ENCODE assay signal across 8 mouse cellular contexts in the genomic region with DNA sequence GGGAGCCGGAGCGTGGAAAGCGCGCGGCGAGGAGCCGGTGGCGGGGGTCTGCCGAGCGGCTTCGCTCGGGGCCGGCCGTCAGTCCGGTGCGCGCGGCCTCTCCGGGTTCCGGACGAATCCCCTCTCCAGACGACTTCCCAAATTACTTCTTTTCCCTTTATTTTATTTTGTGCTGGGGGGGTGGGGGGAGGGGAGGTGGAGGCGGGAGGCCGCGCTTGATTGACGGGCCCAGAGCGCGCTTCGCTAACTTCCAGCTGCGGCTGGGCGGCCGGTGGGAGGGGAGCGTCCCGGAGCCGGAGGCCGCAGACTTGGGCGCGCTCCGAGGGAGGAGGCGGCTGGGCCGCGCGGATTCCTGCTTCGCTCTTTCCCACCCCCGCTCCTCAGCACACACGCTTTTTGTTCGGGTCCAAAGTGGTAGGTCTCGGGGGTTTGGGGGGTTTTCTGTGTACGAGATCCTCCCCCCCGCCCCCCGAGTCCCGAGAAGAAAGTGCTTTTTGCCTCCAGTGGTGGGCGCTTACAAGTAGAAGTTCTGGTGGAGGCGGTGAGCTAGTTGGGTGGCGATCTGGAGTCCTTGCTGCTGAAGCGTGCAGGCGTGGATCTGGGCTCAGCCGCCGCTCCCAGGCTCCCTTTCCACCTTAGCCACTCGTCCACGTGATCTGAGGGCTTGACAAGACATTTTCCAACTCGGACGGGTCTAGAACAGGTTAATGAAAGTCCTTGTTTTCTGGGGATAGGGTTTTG. TPM values are rescaled to one million over a fixed set of nuclear protein-coding genes. Genes with fewer than 3 reads are reported as not detected.
DNase-seq lines count a peak whose midpoint lies in the region; ATAC-seq and TF ChIP-seq lines count a peak whose summit lies in the region.

No protein-coding gene starts in this region.

- WGBS in kidney, adult 2 months = under 1% methylated on average over 63 of the region's 63 CpGs
- 0% methylated on average over 48 of the region's 63 CpGs for WGBS in midbrain, postnatal 0 days

- no peak for ATAC-seq in cerebellum, adult (ENCODE audit: insufficient number of reproducible peaks, low FRiP score, low TSS enrichment)
- ATAC-seq in midbrain, postnatal 0 days (ENCODE audit: low FRiP score) = no peak

- H3K4me2 ChIP-seq in midbrain, postnatal 0 days (ENCODE audit: low read depth, low read length, poor library complexity, severe bottlenecking) = peak overlapping the region; percentile 92

- peak overlapping the region; percentile 78 for H3K4me3 ChIP-seq in kidney, adult 2 months (ENCODE audit: insufficient read depth, low read depth, low read length)
- peak overlapping the region; percentile 97 for H3K4me3 ChIP-seq in midbrain, postnatal 0 days (ENCODE audit: low read depth, low read length)

- no peaks in the 10 kb centered on the region for H3K36me3 ChIP-seq in kidney, adult 2 months (ENCODE audit: control insufficient read depth, insufficient read depth, low read length)
- no peaks in the 10 kb centered on the region for H3K36me3 ChIP-seq in midbrain, postnatal 0 days (ENCODE audit: insufficient read depth, low read length)

- H3K27me3 ChIP-seq in kidney, adult 2 months (replicated peaks; ENCODE audit: control insufficient read depth, insufficient read depth, low read length) = no peaks in the 10 kb centered on the region
- no peaks in the 10 kb centered on the region for H3K27me3 ChIP-seq in midbrain, postnatal 0 days (ENCODE audit: insufficient read depth, low read length)

- peak overlapping the region; percentile 98 for H3K9ac ChIP-seq in midbrain, postnatal 0 days (replicated peaks; ENCODE audit: low read length, poor library complexity, severe bottlenecking)

- no peak for TF ChIP-seq CTCF in kidney, adult 2 months (conservative IDR thresholded peaks at IDR 0.05; ENCODE audit: insufficient read depth, insufficient read length, low read depth, low read length)
- TF ChIP-seq CTCF in midbrain, postnatal 0 days (IDR thresholded peaks at IDR 0.05) = peak; percentile 22; the same call in 1 of the 2 replicates

- TF ChIP-seq POLR2A in kidney, adult 2 months (IDR thresholded peaks at IDR 0.05; ENCODE audit: low read depth, low read length) = no peak

- H3K9me3 ChIP-seq in midbrain, postnatal 0 days (ENCODE audit: low read length) = no peaks in the 10 kb centered on the region

- peak; percentile 51 for DNase-seq in cerebellum, adult 11 months
- DNase-seq in embryo, embryonic 9.5 days (ENCODE audit: extremely low spot score) = peak; percentile 85
- peak; percentile 84 to 90 for DNase-seq in heart, adult 18-20 months
- DNase-seq in kidney, adult 2 months = peak; percentile 86
- peak; percentile 87 for DNase-seq in liver
- DNase-seq in midbrain, postnatal 0 days (ENCODE audit: low spot score) = peak; percentile 60
- peak; percentile 81 to 90 for DNase-seq in spleen, postnatal 4 days (ENCODE audit: low spot score in 2 of 2)

- H3K4me1 ChIP-seq in kidney, adult 2 months (ENCODE audit: control insufficient read depth, insufficient read depth, low read length) = peaks cover 21% of the 10 kb centered on the region; the same call in 1 of the 2 replicates
- peaks cover 8% of the 10 kb centered on the region; the same call in 1 of the 2 replicates for H3K4me1 ChIP-seq in midbrain, postnatal 0 days (ENCODE audit: insufficient read depth, low read length)

- H3K27ac ChIP-seq in kidney, adult 2 months (ENCODE audit: insufficient read depth, low read depth, low read length) = peak overlapping the region; percentile 82
- peak overlapping the region; percentile 98 for H3K27ac ChIP-seq in midbrain, postnatal 0 days (ENCODE audit: low read depth, low read length)

RNA-seq across cellular contexts. Expression of a gene that starts 0.9 kb away (rescaled TPM):
- 1 to 10 TPM; 2.9 to 3.0 TPM for total RNA-seq in heart, adult 18-20 months (2021)
- 1.5 and 1.6 TPM in 2 replicates for polyA plus RNA-seq in kidney, adult 2 months (2012; rRNA removed)
- 2.9 and 3.4 TPM in 2 replicates for total RNA-seq in midbrain, postnatal 0 days (2014; rRNA removed)
- polyA plus RNA-seq in midbrain, postnatal 0 days (2015; fragmentation: Nextera tagmentation; extraction: Ambion mirVana) = 1.7 and 1.9 TPM in 2 replicates

RNA-seq across cellular contexts. Expression of a gene that starts 1.6 kb away (rescaled TPM):
- total RNA-seq in heart, adult 18-20 months (2021) = 1 to 10 TPM; 5.2 to 5.8 TPM
- 4.9 and 5.9 TPM in 2 replicates for polyA plus RNA-seq in kidney, adult 2 months (2012; rRNA removed)
- total RNA-seq in midbrain, postnatal 0 days (2014; rRNA removed) = 19.9 and 24.4 TPM in 2 replicates
- 10.9 and 11.5 TPM in 2 replicates for polyA plus RNA-seq in midbrain, postnatal 0 days (2015; fragmentation: Nextera tagmentation; extraction: Ambion mirVana)

RNA-seq across cellular contexts. Expression of a gene that starts 33.0 kb away (rescaled TPM):
- 1 to 10 TPM; 5.4 to 6.2 TPM for total RNA-seq in heart, adult 18-20 months (2021)
- 11.8 and 14.0 TPM in 2 replicates for polyA plus RNA-seq in kidney, adult 2 months (2012; rRNA removed)
- total RNA-seq in midbrain, postnatal 0 days (2014; rRNA removed) = 10.2 and 13.6 TPM in 2 replicates
- 7.6 and 8.8 TPM in 2 replicates for polyA plus RNA-seq in midbrain, postnatal 0 days (2015; fragmentation: Nextera tagmentation; extraction: Ambion mirVana)

RNA-seq across cellular contexts. Expression of a gene that starts 46.3 kb away (rescaled TPM):
- under 1 TPM; 0.46 to 0.52 TPM for total RNA-seq in heart, adult 18-20 months (2021)
- polyA plus RNA-seq in kidney, adult 2 months (2012; rRNA removed) = 0.19 and 0.27 TPM in 2 replicates
- 17.2 and 18.0 TPM in 2 replicates for total RNA-seq in midbrain, postnatal 0 days (2014; rRNA removed)
- polyA plus RNA-seq in midbrain, postnatal 0 days (2015; fragmentation: Nextera tagmentation; extraction: Ambion mirVana) = 9.4 and 10.7 TPM in 2 replicates

RNA-seq across cellular contexts. Expression of a gene that starts 46.3 kb away (rescaled TPM):
- total RNA-seq in heart, adult 18-20 months (2021) = under 1 TPM in 1 of 2 experiments, not detected in 1; 0.18 TPM
- polyA plus RNA-seq in kidney, adult 2 months (2012; rRNA removed) = 0.23 and 0.31 TPM in 2 replicates
- 0.27 and 0.94 TPM in 2 replicates for total RNA-seq in midbrain, postnatal 0 days (2014; rRNA removed)
- 1.5 and 2.0 TPM in 2 replicates for polyA plus RNA-seq in midbrain, postnatal 0 days (2015; fragmentation: Nextera tagmentation; extraction: Ambion mirVana)
